Mouse (Mus musculus): ENCODE results near the gene Flnb. TPM values are rescaled to one million over a fixed set of nuclear protein-coding genes. Genes with fewer than 3 reads are reported as not detected.

Gene Flnb
- polyA plus RNA-seq, 1 experiment from 2014 or later = 13.1 TPM

- 84% methylated on average over 5 of the region's 5 CpGs for WGBS (ENCODE audit: insufficient replicate concordance)
- Histone ChIP-seq H3K4me3 (ENCODE audit: low read depth, low read length) (no peak overlapping the region), H3K9ac (ENCODE audit: low read depth, low read length) (no peak overlapping the region), H3K9me3 (replicated peaks; ENCODE audit: control insufficient read depth, low read length) (no peaks in the 10 kb centered on the region), H3K36me3 (ENCODE audit: control insufficient read depth, insufficient read depth, low read length) (no peaks in the 10 kb centered on the region), H3K4me2 (no peak overlapping the region), H3K4me1 (ENCODE audit: control insufficient read depth, insufficient read depth, low read length) (peaks cover 10% of the 10 kb centered on the region), H3K27me3 (ENCODE audit: control insufficient read depth, insufficient read depth, low read length) (no peaks in the 10 kb centered on the region), H3K27ac (ENCODE audit: low read depth, low read length) (no peak overlapping the region)
- no peak for ATAC-seq (replicated peaks; ENCODE audit: insufficient number of reproducible peaks, low FRiP score, low TSS enrichment)
These were observed 45.4 kb downstream of the Flnb start for GRCm38 (mm10) chr14:7863199-7863598.

GRCm38 (mm10) chr14:7863871-7864505 lies 46.2 kb downstream of the Flnb start:
- Histone ChIP-seq H3K4me2 (no peak overlapping the region), H3K4me3 (ENCODE audit: low read depth, low read length) (no peak overlapping the region), H3K27me3 (ENCODE audit: control insufficient read depth, insufficient read depth, low read length) (no peaks in the 10 kb centered on the region), H3K36me3 (ENCODE audit: control insufficient read depth, insufficient read depth, low read length) (no peaks in the 10 kb centered on the region), H3K27ac (ENCODE audit: low read depth, low read length) (peak overlapping the region; percentile 59), H3K4me1 (ENCODE audit: control insufficient read depth, insufficient read depth, low read length) (peaks cover 10% of the 10 kb centered on the region), H3K9ac (ENCODE audit: low read depth, low read length) (no peak overlapping the region), H3K9me3 (replicated peaks; ENCODE audit: control insufficient read depth, low read length) (no peaks in the 10 kb centered on the region)
- WGBS (ENCODE audit: insufficient replicate concordance) = 72% methylated on average over 9 of the region's 9 CpGs
- ATAC-seq (replicated peaks; ENCODE audit: insufficient number of reproducible peaks, low FRiP score, low TSS enrichment) = no peak

DNA sequence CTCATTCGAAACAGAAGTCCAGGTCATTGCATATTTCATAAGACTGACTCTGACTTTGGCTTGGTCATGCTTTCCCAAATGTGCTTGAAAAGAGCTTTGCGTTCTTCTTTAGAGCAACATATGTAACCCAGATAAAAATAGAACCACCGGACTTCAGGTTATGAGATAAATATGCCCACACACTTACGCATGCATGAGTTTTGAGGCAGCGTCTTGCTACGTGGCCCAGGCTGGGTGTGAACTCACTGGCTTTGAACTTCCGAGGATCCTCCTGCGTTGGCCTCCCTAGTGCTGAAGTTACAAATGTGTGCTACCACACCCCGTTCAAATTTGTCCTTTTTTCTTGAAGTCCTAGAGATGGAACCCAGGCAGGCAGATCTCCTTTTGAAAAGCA lies 46.7 kb downstream of the Flnb start:
- Histone ChIP-seq H3K4me2 (no peak overlapping the region), H3K27me3 (ENCODE audit: control insufficient read depth, insufficient read depth, low read length) (no peaks in the 10 kb centered on the region), H3K9ac (ENCODE audit: low read depth, low read length) (no peak overlapping the region), H3K36me3 (ENCODE audit: control insufficient read depth, insufficient read depth, low read length) (no peaks in the 10 kb centered on the region), H3K9me3 (replicated peaks; ENCODE audit: control insufficient read depth, low read length) (no peaks in the 10 kb centered on the region), H3K27ac (ENCODE audit: low read depth, low read length) (no peak overlapping the region), H3K4me1 (ENCODE audit: control insufficient read depth, insufficient read depth, low read length) (peaks cover 10% of the 10 kb centered on the region), H3K4me3 (ENCODE audit: low read depth, low read length) (no peak overlapping the region)
- no peak for ATAC-seq (replicated peaks; ENCODE audit: insufficient number of reproducible peaks, low FRiP score, low TSS enrichment)
- 59% methylated on average over 9 of the region's 9 CpGs for WGBS (ENCODE audit: insufficient replicate concordance)

GRCm38 (mm10) chr14:7867224-7867623 lies 49.5 kb downstream of the Flnb start:
- Histone ChIP-seq H3K27me3 (ENCODE audit: control insufficient read depth, insufficient read depth, low read length) (no peaks in the 10 kb centered on the region), H3K27ac (ENCODE audit: low read depth, low read length) (no peak overlapping the region), H3K36me3 (ENCODE audit: control insufficient read depth, insufficient read depth, low read length) (no peaks in the 10 kb centered on the region), H3K4me3 (ENCODE audit: low read depth, low read length) (no peak overlapping the region), H3K9ac (ENCODE audit: low read depth, low read length) (no peak overlapping the region), H3K4me2 (no peak overlapping the region), H3K4me1 (ENCODE audit: control insufficient read depth, insufficient read depth, low read length) (peaks cover 10% of the 10 kb centered on the region), H3K9me3 (replicated peaks; ENCODE audit: control insufficient read depth, low read length) (no peaks in the 10 kb centered on the region)
- no peak for ATAC-seq (replicated peaks; ENCODE audit: insufficient number of reproducible peaks, low FRiP score, low TSS enrichment)
- WGBS (ENCODE audit: insufficient replicate concordance) = 83% methylated on average over 7 of the region's 7 CpGs

- H3K27ac ChIP-seq (ENCODE audit: low read depth, low read length) = no peak overlapping the region
- H3K9ac ChIP-seq (ENCODE audit: low read depth, low read length) = no peak overlapping the region
- H3K27me3 ChIP-seq (ENCODE audit: control insufficient read depth, insufficient read depth, low read length) = no peaks in the 10 kb centered on the region
- no peak for ATAC-seq (replicated peaks; ENCODE audit: insufficient number of reproducible peaks, low FRiP score, low TSS enrichment)
- H3K9me3 ChIP-seq (replicated peaks; ENCODE audit: control insufficient read depth, low read length) = no peaks in the 10 kb centered on the region
- H3K4me3 ChIP-seq (ENCODE audit: low read depth, low read length) = no peak overlapping the region
- no peaks in the 10 kb centered on the region for H3K36me3 ChIP-seq (ENCODE audit: control insufficient read depth, insufficient read depth, low read length)
- WGBS (ENCODE audit: insufficient replicate concordance) = 62% methylated on average over 3 of the region's 3 CpGs
- H3K4me2 ChIP-seq = no peak overlapping the region
- peaks cover 10% of the 10 kb centered on the region for H3K4me1 ChIP-seq (ENCODE audit: control insufficient read depth, insufficient read depth, low read length)
These were observed 50.1 kb downstream of the Flnb start for GRCm38 (mm10) chr14:7867841-7868240.

GRCm38 (mm10) chr14:7869796-7870195 lies 52.0 kb downstream of the Flnb start:
- no peak for ATAC-seq (replicated peaks; ENCODE audit: insufficient number of reproducible peaks, low FRiP score, low TSS enrichment)
- no peaks in the 10 kb centered on the region for H3K4me1 ChIP-seq (ENCODE audit: control insufficient read depth, insufficient read depth, low read length)
- no peaks in the 10 kb centered on the region for H3K27me3 ChIP-seq (ENCODE audit: control insufficient read depth, insufficient read depth, low read length)
- H3K9me3 ChIP-seq (replicated peaks; ENCODE audit: control insufficient read depth, low read length) = no peaks in the 10 kb centered on the region
- WGBS (ENCODE audit: insufficient replicate concordance) = 92% methylated on average over 6 of the region's 6 CpGs
- no peak overlapping the region for H3K27ac ChIP-seq (ENCODE audit: low read depth, low read length)
- H3K4me3 ChIP-seq (ENCODE audit: low read depth, low read length) = no peak overlapping the region
- no peak overlapping the region for H3K4me2 ChIP-seq
- H3K9ac ChIP-seq (ENCODE audit: low read depth, low read length) = no peak overlapping the region
- H3K36me3 ChIP-seq (ENCODE audit: control insufficient read depth, insufficient read depth, low read length) = no peaks in the 10 kb centered on the region

DNA sequence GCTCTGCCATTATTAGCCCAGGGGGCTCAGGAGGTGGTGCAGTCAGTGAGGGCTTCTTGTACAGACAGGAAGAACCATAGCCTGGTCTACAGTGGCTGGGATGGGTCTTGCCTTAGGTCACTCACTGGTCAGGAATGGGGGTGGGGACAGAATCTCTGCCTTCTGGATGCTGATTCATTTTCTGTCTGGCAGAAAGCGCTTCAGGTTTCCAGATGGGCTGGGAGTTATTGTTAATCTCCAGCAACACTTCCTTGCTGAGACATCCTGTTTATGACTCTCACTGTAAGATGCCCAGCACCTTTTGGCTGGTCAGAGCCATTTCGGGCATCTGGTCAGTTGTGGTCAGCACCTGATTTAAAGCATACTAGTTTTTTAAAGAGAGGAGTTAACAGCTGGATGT lies 55.8 kb downstream of the Flnb start:
- WGBS (ENCODE audit: insufficient replicate concordance) = 65% methylated on average over 2 of the region's 2 CpGs
- Histone ChIP-seq H3K27ac (ENCODE audit: low read depth, low read length) (no peak overlapping the region), H3K27me3 (ENCODE audit: control insufficient read depth, insufficient read depth, low read length) (no peaks in the 10 kb centered on the region), H3K9me3 (replicated peaks; ENCODE audit: control insufficient read depth, low read length) (no peaks in the 10 kb centered on the region), H3K4me3 (ENCODE audit: low read depth, low read length) (no peak overlapping the region), H3K9ac (ENCODE audit: low read depth, low read length) (no peak overlapping the region), H3K4me1 (ENCODE audit: control insufficient read depth, insufficient read depth, low read length) (no peaks in the 10 kb centered on the region), H3K36me3 (ENCODE audit: control insufficient read depth, insufficient read depth, low read length) (0 out of 2 replicates have a peak, but pooled peaks cover 3% of the 10 kb centered on the region), H3K4me2 (no peak overlapping the region)
- ATAC-seq (replicated peaks; ENCODE audit: insufficient number of reproducible peaks, low FRiP score, low TSS enrichment) = no peak

DNA sequence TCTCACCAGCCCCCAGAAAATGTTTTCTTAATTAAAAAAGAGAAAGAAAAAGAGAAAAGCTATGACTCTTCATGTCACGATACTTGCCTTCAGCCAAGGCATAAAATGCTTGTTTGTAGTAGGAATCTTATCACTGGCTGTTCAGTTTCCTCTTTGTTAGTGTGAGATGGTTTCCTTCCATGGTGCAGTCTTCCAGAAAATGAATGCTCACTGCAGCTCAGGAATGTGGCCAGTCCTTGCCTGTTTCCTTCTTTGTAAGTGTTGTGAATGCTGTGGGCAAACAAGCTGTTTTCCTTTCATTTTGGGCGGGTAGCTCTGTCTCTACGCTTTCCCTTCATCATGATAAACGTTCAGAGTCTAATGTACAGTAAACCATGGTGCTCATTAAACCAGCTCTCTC lies 56.7 kb downstream of the Flnb start:
- Histone ChIP-seq H3K4me3 (ENCODE audit: low read depth, low read length) (no peak overlapping the region), H3K4me2 (no peak overlapping the region), H3K9ac (ENCODE audit: low read depth, low read length) (no peak overlapping the region), H3K27me3 (ENCODE audit: control insufficient read depth, insufficient read depth, low read length) (no peaks in the 10 kb centered on the region), H3K4me1 (ENCODE audit: control insufficient read depth, insufficient read depth, low read length) (no peaks in the 10 kb centered on the region), H3K27ac (ENCODE audit: low read depth, low read length) (no peak overlapping the region), H3K36me3 (ENCODE audit: control insufficient read depth, insufficient read depth, low read length) (0 out of 2 replicates have a peak, but pooled peaks cover 3% of the 10 kb centered on the region), H3K9me3 (replicated peaks; ENCODE audit: control insufficient read depth, low read length) (no peaks in the 10 kb centered on the region)
- ATAC-seq (replicated peaks; ENCODE audit: insufficient number of reproducible peaks, low FRiP score, low TSS enrichment) = no peak
- WGBS (ENCODE audit: insufficient replicate concordance) = 66% methylated on average over 4 of the region's 4 CpGs

GRCm38 (mm10) chr14:7877957-7878356 lies 60.2 kb downstream of the Flnb start:
- no peaks in the 10 kb centered on the region for H3K9me3 ChIP-seq (replicated peaks; ENCODE audit: control insufficient read depth, low read length)
- no peak for ATAC-seq (replicated peaks; ENCODE audit: insufficient number of reproducible peaks, low FRiP score, low TSS enrichment)
- no peak overlapping the region for H3K4me2 ChIP-seq
- no peak overlapping the region for H3K9ac ChIP-seq (ENCODE audit: low read depth, low read length)
- no peak overlapping the region for H3K4me3 ChIP-seq (ENCODE audit: low read depth, low read length)
- H3K27ac ChIP-seq (ENCODE audit: low read depth, low read length) = no peak overlapping the region
- 69% methylated on average over 2 of the region's 2 CpGs for WGBS (ENCODE audit: insufficient replicate concordance)
- H3K4me1 ChIP-seq (ENCODE audit: control insufficient read depth, insufficient read depth, low read length) = no peaks in the 10 kb centered on the region
- H3K27me3 ChIP-seq (ENCODE audit: control insufficient read depth, insufficient read depth, low read length) = no peaks in the 10 kb centered on the region
- 0 out of 2 replicates have a peak, but pooled peaks cover 5% of the 10 kb centered on the region for H3K36me3 ChIP-seq (ENCODE audit: control insufficient read depth, insufficient read depth, low read length)
